Mouse (Mus musculus): Measurements from ENCODE around the gene Fam25c. TPM values are rescaled to one million over a fixed set of nuclear protein-coding genes. Genes with fewer than 3 reads are reported as not detected.

Gene Fam25c
- total RNA-seq, 2 experiments from 2014 or later: 1.0 TPM; not detected in 1

Other genes with a start within 250 kb of the Fam25c start
- under 1 TPM in 1 of 2 experiments, not detected in 1; 0.16 TPM for gene Npy4r, start 202.9 kb downstream of the Fam25c start, total RNA-seq (2021)
- 10 to 100 TPM; 26.2 to 30.0 TPM for gene Gprin2, start 153.8 kb downstream of the Fam25c start, total RNA-seq (2021)
- gene Syt15, start 135.8 kb downstream of the Fam25c start, total RNA-seq (2021): 1 to 10 TPM; 1.2 to 1.5 TPM
- 10 to 100 TPM in 1 of 2 experiments, 1 to 10 TPM in 1; 9.4 to 11.0 TPM for gene Shld2, start 44.9 kb downstream of the Fam25c start, total RNA-seq (2021)
- 100 to 1,000 TPM; 299 TPM for gene Glud1, start 44.7 kb downstream of the Fam25c start, total RNA-seq (2021)
- gene Sncg, start 19.4 kb upstream of the Fam25c start, total RNA-seq (2021): 1 to 10 TPM in 1 of 2 experiments, not detected in 1; 1.6 TPM
- 1 to 10 TPM; 3.6 to 4.0 TPM for gene Mmrn2, start 20.0 kb upstream of the Fam25c start, total RNA-seq (2021)
- 10 to 100 TPM; 37.9 to 47.0 TPM for gene Bmpr1a, start 147.9 kb upstream of the Fam25c start, total RNA-seq (2021)
- not detected for gene 9230112D13Rik, start 167.4 kb upstream of the Fam25c start, total RNA-seq (2021)
- gene Ldb3, start 233.2 kb upstream of the Fam25c start, total RNA-seq (2021): 1 to 10 TPM; 1.5 to 1.7 TPM
- gene Opn4, start 244.7 kb upstream of the Fam25c start, total RNA-seq (2021): not detected